Mouse (Mus musculus): ENCODE data around the gene Atp1b3. TPM values are rescaled to one million over a fixed set of nuclear protein-coding genes. Genes with fewer than 3 reads are reported as not detected.

Gene Atp1b3
- polyA plus RNA-seq, 1 experiment from 2014 or later, result 138 TPM

DNA sequence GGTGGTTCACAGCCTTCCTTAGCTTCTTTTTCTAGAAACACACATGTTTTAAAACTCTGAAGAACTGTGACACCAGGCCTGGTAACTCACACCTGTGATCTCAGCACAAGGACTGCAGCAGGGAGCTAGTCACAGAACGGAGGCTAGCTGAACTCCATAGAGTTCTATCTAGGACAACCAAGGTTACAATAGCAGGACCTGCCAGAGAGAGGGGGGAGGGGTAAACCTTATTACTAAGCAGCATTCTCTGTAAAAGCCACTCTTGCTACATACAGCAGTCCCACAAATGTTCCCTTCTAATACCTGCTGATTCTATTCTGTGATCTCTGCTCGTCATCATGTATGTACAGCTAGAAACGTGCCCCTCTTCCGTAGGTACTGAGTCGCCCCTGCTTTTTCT lies 15.4 kb downstream of the Atp1b3 start:
- Histone ChIP-seq H3K9me3 (ENCODE audit: control insufficient read depth, low read length) (no peaks in the 10 kb centered on the region), H3K27me3 (replicated peaks; ENCODE audit: control insufficient read depth, insufficient read depth, low read length) (no peaks in the 10 kb centered on the region), H3K4me1 (replicated peaks; ENCODE audit: control insufficient read depth, insufficient read depth, low read length) (no peaks in the 10 kb centered on the region), H3K4me3 (replicated peaks; ENCODE audit: low read length) (no peak overlapping the region), H3K9ac (replicated peaks; ENCODE audit: low read depth, low read length) (no peak overlapping the region), H3K27ac (ENCODE audit: low read length) (no peak overlapping the region), H3K4me2 (ENCODE audit: low read length) (no peak overlapping the region), H3K36me3 (ENCODE audit: control insufficient read depth, insufficient read depth) (no peaks in the 10 kb centered on the region)
- 91% methylated on average over 5 of the region's 5 CpGs for WGBS
- ATAC-seq, result no peak

DNA sequence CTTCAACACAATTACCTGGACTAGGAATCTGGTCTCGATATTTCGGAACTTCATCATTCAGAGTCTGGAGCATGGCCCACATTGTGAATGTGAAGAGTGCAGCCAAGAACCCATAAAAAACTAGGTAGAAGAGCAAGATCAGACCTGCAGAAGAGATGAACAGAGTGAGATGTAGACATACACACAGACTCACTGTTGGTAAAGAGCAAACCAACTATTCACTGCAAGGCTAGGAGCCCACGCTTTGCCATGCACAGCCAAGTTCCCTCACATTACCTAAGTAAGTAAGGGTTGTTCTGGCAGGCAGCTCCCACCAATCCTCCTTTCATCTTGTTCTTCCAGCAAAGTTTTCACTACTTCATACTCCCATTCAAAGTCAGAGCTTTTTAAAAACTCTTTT lies 18.5 kb downstream of the Atp1b3 start:
- Histone ChIP-seq H3K36me3 (ENCODE audit: control insufficient read depth, insufficient read depth) (no peaks in the 10 kb centered on the region), H3K4me2 (ENCODE audit: low read length) (no peak overlapping the region), H3K4me1 (replicated peaks; ENCODE audit: control insufficient read depth, insufficient read depth, low read length) (no peaks in the 10 kb centered on the region), H3K27me3 (replicated peaks; ENCODE audit: control insufficient read depth, insufficient read depth, low read length) (no peaks in the 10 kb centered on the region), H3K4me3 (replicated peaks; ENCODE audit: low read length) (no peak overlapping the region), H3K9me3 (ENCODE audit: control insufficient read depth, low read length) (no peaks in the 10 kb centered on the region), H3K9ac (replicated peaks; ENCODE audit: low read depth, low read length) (no peak overlapping the region), H3K27ac (ENCODE audit: low read length) (no peak overlapping the region)
- ATAC-seq, result no peak
- 94% methylated on average over 3 of the region's 3 CpGs for WGBS

DNA sequence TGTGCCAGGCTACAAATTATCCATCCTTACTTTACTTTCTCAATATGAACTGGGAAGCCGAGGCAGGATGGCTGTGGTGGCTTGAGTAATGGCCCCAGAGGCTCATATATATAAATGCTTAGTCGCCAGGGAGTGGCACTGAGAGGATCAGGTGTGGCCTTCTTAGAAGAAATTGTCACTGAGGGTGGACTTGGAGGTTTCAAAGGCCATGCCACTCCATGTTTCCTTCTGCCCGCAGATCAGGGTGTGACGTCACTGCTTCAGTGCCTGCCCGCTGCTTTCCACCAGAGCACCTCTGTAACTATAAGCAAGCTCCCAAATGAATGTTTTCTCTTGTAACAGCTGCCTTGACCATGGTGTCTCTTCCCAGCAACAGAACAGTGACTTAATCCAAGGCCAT lies 33.1 kb downstream of the Atp1b3 start:
- ATAC-seq, result no peak
- WGBS, result 94% methylated on average over 5 of the region's 5 CpGs
- no peaks in the 10 kb centered on the region; the same call in 1 of the 2 replicates for H3K36me3 ChIP-seq (ENCODE audit: control insufficient read depth, insufficient read depth)

DNA sequence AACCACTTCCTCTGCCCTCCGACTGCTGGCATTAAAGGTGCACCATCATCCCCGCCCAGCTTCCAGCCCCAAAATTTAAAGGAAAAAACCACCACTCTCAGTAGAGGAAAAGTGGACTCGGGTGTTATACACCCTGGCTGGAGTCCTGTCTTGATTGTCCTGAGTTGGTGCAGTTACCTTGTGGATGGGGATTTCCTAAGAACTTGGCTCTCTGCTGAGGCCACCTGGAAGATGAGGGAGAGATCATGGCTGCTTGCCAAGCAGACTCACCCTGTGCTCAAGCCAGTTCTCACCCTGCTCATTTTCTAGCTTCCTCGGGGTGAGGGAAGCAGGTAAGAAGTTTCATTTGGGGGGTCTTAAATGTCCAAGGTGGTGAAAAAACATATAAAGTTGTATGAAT lies 36.0 kb downstream of the Atp1b3 start:
- no peaks in the 10 kb centered on the region for H3K9me3 ChIP-seq (ENCODE audit: control insufficient read depth, low read length)
- no peak for ATAC-seq
- H3K36me3 ChIP-seq (ENCODE audit: control insufficient read depth, insufficient read depth), result no peaks in the 10 kb centered on the region
- H3K9ac ChIP-seq (replicated peaks; ENCODE audit: low read depth, low read length), result no peak overlapping the region
- H3K4me2 ChIP-seq (ENCODE audit: low read length), result no peak overlapping the region
- 82% methylated on average over 4 of the region's 4 CpGs for WGBS
- H3K4me1 ChIP-seq (replicated peaks; ENCODE audit: control insufficient read depth, insufficient read depth, low read length), result no peaks in the 10 kb centered on the region
- H3K27ac ChIP-seq (ENCODE audit: low read length), result no peak overlapping the region
- H3K4me3 ChIP-seq (replicated peaks; ENCODE audit: low read length), result no peak overlapping the region
- H3K27me3 ChIP-seq (replicated peaks; ENCODE audit: control insufficient read depth, insufficient read depth, low read length), result no peaks in the 10 kb centered on the region

More for the DNA sequence above, 33.1 kb downstream of the Atp1b3 start:
- H3K4me2 ChIP-seq (ENCODE audit: low read length), result no peak overlapping the region
- no peak overlapping the region for H3K27ac ChIP-seq (ENCODE audit: low read length)
- no peaks in the 10 kb centered on the region for H3K9me3 ChIP-seq (ENCODE audit: control insufficient read depth, low read length)
- no peak overlapping the region for H3K4me3 ChIP-seq (replicated peaks; ENCODE audit: low read length)
- H3K4me1 ChIP-seq (replicated peaks; ENCODE audit: control insufficient read depth, insufficient read depth, low read length), result no peaks in the 10 kb centered on the region
- H3K9ac ChIP-seq (replicated peaks; ENCODE audit: low read depth, low read length), result no peak overlapping the region
- H3K27me3 ChIP-seq (replicated peaks; ENCODE audit: control insufficient read depth, insufficient read depth, low read length), result no peaks in the 10 kb centered on the region

DNA sequence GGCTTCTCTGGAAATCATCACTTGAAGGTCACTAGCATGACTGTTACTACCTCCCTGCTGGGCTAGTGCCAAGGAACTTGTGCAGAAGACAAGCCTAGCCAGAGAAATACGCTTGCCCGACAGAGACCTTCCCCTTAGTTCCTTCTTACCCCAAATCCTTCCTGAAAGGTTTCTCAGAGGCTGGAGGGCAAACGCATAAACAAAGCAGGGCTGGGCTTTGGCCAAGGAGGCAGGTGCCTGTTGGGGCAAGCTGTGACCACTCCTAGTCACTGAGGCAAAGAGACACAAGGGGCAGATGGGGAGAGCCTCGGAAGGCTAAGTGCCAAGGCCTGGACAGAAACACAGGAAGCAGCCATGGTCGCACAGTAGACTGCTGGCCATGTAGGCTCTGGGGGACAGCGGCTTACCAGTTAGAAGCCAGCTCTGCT lies 37.7 kb downstream of the Atp1b3 start:
- H3K9ac ChIP-seq (replicated peaks; ENCODE audit: low read depth, low read length), result no peak overlapping the region
- H3K9me3 ChIP-seq (ENCODE audit: control insufficient read depth, low read length), result no peaks in the 10 kb centered on the region
- no peak overlapping the region for H3K4me3 ChIP-seq (replicated peaks; ENCODE audit: low read length)
- H3K27me3 ChIP-seq (replicated peaks; ENCODE audit: control insufficient read depth, insufficient read depth, low read length), result no peaks in the 10 kb centered on the region
- ATAC-seq, result peak; percentile 34; the same call in 1 of the 2 replicates
- no peak overlapping the region for H3K27ac ChIP-seq (ENCODE audit: low read length)
- H3K36me3 ChIP-seq (ENCODE audit: control insufficient read depth, insufficient read depth), result no peaks in the 10 kb centered on the region
- WGBS, result 63% methylated on average over 6 of the region's 6 CpGs
- H3K4me2 ChIP-seq (ENCODE audit: low read length), result no peak overlapping the region
- no peaks in the 10 kb centered on the region for H3K4me1 ChIP-seq (replicated peaks; ENCODE audit: control insufficient read depth, insufficient read depth, low read length)

DNA sequence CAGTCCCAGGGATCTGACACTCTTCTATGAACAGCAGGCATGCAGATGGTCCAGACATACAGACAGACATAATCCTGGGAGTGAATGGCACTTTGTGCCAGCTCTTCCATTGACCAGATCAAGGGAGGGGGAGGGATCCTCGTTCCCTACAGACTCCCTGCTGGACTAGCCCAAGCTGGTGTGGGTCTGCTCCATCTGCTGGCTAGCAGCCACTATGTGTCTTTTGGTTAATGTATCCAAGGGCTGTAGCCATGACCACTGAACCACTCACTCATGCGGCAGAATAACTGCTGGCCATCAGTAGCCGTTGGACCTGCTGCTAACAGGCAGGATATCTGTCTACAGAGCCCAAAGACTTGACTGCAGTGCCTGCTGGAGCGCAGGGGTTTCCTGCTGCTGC lies 39.7 kb downstream of the Atp1b3 start:
- no peaks in the 10 kb centered on the region for H3K9me3 ChIP-seq (ENCODE audit: control insufficient read depth, low read length)
- peak; percentile 29; the same call in 1 of the 2 replicates for ATAC-seq
- H3K27me3 ChIP-seq (replicated peaks; ENCODE audit: control insufficient read depth, insufficient read depth, low read length), result no peaks in the 10 kb centered on the region
- WGBS, result 64% methylated on average over 4 of the region's 4 CpGs
- H3K9ac ChIP-seq (replicated peaks; ENCODE audit: low read depth, low read length), result no peak overlapping the region
- no peaks in the 10 kb centered on the region for H3K4me1 ChIP-seq (replicated peaks; ENCODE audit: control insufficient read depth, insufficient read depth, low read length)
- H3K36me3 ChIP-seq (ENCODE audit: control insufficient read depth, insufficient read depth), result no peaks in the 10 kb centered on the region
- no peak overlapping the region for H3K4me2 ChIP-seq (ENCODE audit: low read length)
- no peak overlapping the region for H3K4me3 ChIP-seq (replicated peaks; ENCODE audit: low read length)
- H3K27ac ChIP-seq (ENCODE audit: low read length), result no peak overlapping the region

DNA sequence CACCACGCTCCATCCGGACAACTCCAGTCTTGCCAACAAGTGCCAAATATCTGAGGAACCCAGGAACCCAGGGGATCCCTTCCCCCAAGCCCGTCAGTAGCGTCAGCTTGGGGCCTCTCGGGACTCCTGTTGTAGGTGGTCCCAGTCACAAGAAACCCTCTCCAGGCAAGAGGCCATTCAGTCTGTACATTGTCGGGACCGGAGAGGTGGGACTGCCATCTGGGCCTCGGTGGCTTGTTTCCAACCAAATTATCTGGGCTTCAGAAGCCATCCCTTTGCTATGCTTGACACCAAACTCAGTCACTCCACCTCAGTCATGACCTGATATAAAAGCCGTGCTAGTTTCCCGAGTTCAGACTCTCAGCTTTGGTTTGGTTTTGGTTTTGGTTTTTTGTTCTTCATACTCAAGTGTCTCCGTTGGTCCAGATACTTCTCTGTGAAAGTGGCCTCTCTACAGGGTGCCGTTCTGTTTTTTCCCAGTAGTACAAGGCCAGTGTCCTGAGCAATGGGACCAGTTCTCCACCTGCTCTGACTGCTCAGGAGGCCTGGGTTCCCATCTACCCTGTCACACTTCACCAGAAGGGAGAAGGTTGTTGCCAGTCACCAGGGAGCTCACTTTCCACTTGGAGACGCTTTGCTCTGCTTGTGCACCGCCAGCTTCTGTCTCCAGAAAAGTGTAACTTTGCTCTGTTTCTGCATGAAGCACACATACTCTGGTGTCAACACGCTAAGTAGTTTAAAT lies 41.7 kb downstream of the Atp1b3 start:
- ATAC-seq, result no peak
- Histone ChIP-seq H3K4me3 (replicated peaks; ENCODE audit: low read length) (no peak overlapping the region), H3K4me1 (replicated peaks; ENCODE audit: control insufficient read depth, insufficient read depth, low read length) (no peaks in the 10 kb centered on the region), H3K4me2 (ENCODE audit: low read length) (no peak overlapping the region), H3K9me3 (ENCODE audit: control insufficient read depth, low read length) (no peaks in the 10 kb centered on the region), H3K27ac (ENCODE audit: low read length) (no peak overlapping the region), H3K27me3 (replicated peaks; ENCODE audit: control insufficient read depth, insufficient read depth, low read length) (no peaks in the 10 kb centered on the region), H3K36me3 (ENCODE audit: control insufficient read depth, insufficient read depth) (peaks cover 4% of the 10 kb centered on the region; the same call in 1 of the 2 replicates), H3K9ac (replicated peaks; ENCODE audit: low read depth, low read length) (no peak overlapping the region)
- 85% methylated on average over 15 of the region's 15 CpGs for WGBS

DNA sequence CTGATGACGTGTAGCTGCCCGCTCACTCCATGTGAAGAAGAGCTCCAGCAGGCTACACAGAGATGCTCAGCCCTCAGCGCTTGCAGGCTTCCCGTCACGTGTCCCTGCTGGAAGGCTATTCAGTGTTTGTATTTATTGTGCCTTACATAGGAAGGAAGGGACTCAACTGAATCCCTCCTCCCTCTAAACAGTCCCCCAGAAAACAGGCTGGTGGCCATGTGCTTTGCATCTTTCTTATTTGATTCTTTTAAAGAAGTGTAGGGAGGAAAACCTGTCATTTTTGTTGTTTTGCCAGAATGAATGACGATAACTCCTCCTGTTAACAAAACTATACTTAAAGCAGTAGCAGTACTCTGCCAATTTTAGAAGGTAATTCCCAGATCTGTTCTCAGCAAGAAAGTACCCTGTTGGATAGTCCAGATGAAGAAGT lies 43.7 kb downstream of the Atp1b3 start:
- no peak overlapping the region for H3K4me2 ChIP-seq (ENCODE audit: low read length)
- peaks cover 4% of the 10 kb centered on the region; the same call in 1 of the 2 replicates for H3K36me3 ChIP-seq (ENCODE audit: control insufficient read depth, insufficient read depth)

DNA sequence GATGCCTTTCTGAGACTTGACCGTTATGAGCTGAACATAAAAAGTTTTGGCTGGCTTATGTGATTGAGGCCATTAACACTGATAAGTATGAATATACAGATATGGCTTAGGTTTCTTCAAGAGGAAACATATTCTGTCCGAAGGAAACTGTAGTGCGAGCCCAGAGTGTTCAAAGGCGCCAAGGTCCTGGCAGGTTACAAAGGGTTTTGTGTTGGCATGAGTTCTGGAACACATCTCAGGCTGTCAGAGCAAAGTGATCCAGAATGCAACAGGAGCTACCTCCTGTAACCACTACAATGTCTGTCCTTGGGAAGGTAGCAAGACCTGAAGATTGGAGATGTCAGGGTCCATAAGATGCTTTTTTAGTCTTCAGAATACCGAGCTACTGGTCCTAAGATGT lies 44.9 kb downstream of the Atp1b3 start:
- Histone ChIP-seq H3K9ac (replicated peaks; ENCODE audit: low read depth, low read length) (no peak overlapping the region), H3K36me3 (ENCODE audit: control insufficient read depth, insufficient read depth) (peaks cover 6% of the 10 kb centered on the region; the same call in 1 of the 2 replicates), H3K4me3 (replicated peaks; ENCODE audit: low read length) (no peak overlapping the region), H3K4me1 (replicated peaks; ENCODE audit: control insufficient read depth, insufficient read depth, low read length) (no peaks in the 10 kb centered on the region), H3K27me3 (replicated peaks; ENCODE audit: control insufficient read depth, insufficient read depth, low read length) (no peaks in the 10 kb centered on the region), H3K4me2 (ENCODE audit: low read length) (no peak overlapping the region), H3K27ac (ENCODE audit: low read length) (no peak overlapping the region), H3K9me3 (ENCODE audit: control insufficient read depth, low read length) (no peaks in the 10 kb centered on the region)
- 91% methylated on average over 5 of the region's 5 CpGs for WGBS
- no peak for ATAC-seq

More for the DNA sequence above, 43.7 kb downstream of the Atp1b3 start:
- ATAC-seq, result peak; percentile 59
- Histone ChIP-seq H3K4me3 (replicated peaks; ENCODE audit: low read length) (no peak overlapping the region), H3K27me3 (replicated peaks; ENCODE audit: control insufficient read depth, insufficient read depth, low read length) (no peaks in the 10 kb centered on the region), H3K4me1 (replicated peaks; ENCODE audit: control insufficient read depth, insufficient read depth, low read length) (no peaks in the 10 kb centered on the region), H3K9ac (replicated peaks; ENCODE audit: low read depth, low read length) (no peak overlapping the region), H3K9me3 (ENCODE audit: control insufficient read depth, low read length) (no peaks in the 10 kb centered on the region), H3K27ac (ENCODE audit: low read length) (no peak overlapping the region)
- 81% methylated on average over 6 of the region's 6 CpGs for WGBS
